Mouse (Mus musculus): ENCODE results near the gene Zfp277.

- TF ChIP-seq CTCF (IDR thresholded peaks at IDR 0.05; ENCODE audit: low read depth) (no peak), EP300 (IDR thresholded peaks at IDR 0.05; ENCODE audit: low read depth) (no peak)
These were observed 57.9 kb downstream of the Zfp277 start for GRCm38 (mm10) chr12:40387786-40388185.
